Mouse (Mus musculus) adrenal gland, adult 2 months (tissue): ENCODE data around the gene Hnrnpr. TPM values are rescaled to one million over a fixed set of nuclear protein-coding genes. Genes with fewer than 3 reads are reported as not detected.

Experiments used
- DNase-seq: peaks from one replicate; pipeline ENCODE4 v3.0.0; 2021
- long read RNA-seq: library from polyadenylated mRNA; stranded (forward); transcript quantifications from one replicate; pipeline ENCODE4 v2.0.0, GENCODE M21; 2021
- polyA plus RNA-seq: library from polyadenylated mRNA; depleted of rRNA; stranded (reverse); fragments of >200 nt; gene quantifications from 2 replicates; pipeline ENCODE4 v1.2.3, GENCODE M21; 2012; rRNA removed
- total RNA-seq, 2 experiments: library from RNA; stranded (reverse); gene quantifications; 2 replicates each; pipeline ENCODE4 v1.2.3; 2021

The Hnrnpr gene
- total RNA-seq = 10 to 100 TPM; 58.8 to 82.3 TPM
- polyA plus RNA-seq = 2.7 and 2.8 TPM in 2 replicates
- long read RNA-seq, full-length matches to known transcripts = 95 of 107 reads
- long read RNA-seq, partial matches to known transcripts = 5 of 107 reads
- long read RNA-seq, other reads (novel, unspliced or antisense) = 7 of 107 reads

GRCm38 (mm10) chr4:136310229-136311041 lies at the start of gene Hnrnpr:
Hnrnpr (plus strand) TSS chr4:136310942.
- DNase-seq = peak; percentile 100

- no peak for DNase-seq
Measured at GRCm38 (mm10) chr4:136261912-136262311, 48.8 kb upstream of the Hnrnpr start.

- no peak for DNase-seq
Measured at GRCm38 (mm10) chr4:136263555-136263954, 47.2 kb upstream of the Hnrnpr start.

DNA sequence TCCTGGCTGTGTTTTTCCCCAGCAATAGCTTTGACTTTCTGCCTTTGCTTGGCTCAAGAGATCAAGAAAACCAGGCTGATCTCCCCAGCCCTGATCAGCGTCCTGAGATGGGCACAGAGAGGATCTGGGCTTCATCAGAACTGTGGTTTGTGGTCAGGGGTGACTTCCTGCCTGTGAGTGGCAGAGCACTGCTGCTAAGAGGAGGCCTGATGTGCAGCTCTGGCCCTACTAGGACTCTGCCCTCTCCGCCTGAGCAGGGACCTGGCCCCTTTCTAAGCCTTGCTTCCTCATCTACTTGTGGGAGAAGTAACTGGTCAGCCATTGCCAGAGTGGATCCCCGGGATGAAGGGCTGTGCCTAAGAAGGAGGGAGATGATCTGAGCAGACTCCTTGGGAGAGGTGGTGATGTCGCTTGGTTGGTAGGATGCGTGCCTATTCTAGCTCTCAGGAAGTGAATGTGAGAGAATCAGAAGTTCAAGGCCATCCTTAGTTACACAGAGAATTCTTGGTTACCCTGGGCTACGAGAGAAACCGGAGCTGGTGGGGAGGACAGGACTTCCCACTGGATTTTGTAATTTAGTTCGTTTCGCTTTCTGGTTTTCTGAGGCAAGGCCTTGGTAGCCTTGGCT lies 43.9 kb upstream of the Hnrnpr start:
- DNase-seq = no peak

DNA sequence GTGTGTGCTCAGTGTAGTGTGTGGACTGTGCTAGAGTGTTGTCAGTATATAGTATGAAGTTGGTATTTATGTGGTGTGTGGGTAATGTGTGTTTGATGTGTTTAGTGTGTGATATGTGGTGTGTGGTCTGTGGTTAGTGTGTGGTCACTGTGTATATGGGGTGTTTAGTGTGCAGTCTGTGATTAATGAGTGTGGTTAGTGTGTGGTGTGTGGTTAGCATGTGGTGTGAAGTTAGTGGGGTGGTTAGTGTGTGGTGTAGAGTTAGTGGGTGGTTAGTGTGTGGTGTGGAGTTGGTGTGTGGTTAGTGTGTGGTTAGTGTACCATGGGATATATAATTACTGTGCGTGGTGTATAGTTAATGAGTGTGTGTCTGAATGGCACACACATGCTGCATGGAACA lies 41.8 kb upstream of the Hnrnpr start:
- DNase-seq = no peak

GRCm38 (mm10) chr4:136270648-136271047 lies 40.1 kb upstream of the Hnrnpr start:
- no peak for DNase-seq

DNA sequence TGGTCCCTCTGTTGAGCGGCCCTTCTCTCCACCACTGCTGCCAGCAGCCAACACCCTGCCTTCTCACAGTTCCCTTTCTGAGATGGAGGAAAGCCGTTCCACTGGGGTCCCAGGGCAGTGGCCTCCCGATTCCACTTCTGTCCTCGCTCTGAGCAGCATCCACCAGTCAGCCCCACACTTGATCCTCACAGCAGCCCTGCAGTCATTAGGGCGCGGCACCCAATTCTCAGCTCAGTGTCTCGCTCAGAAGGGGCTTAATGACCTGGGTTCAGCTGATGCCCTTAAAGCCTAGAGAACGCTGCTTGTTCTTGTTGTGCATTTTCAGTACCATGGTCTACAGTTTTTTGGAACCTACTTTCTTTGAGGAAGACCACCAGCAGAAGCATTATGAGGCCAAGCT lies 29.6 kb upstream of the Hnrnpr start:
- no peak for DNase-seq

DNA sequence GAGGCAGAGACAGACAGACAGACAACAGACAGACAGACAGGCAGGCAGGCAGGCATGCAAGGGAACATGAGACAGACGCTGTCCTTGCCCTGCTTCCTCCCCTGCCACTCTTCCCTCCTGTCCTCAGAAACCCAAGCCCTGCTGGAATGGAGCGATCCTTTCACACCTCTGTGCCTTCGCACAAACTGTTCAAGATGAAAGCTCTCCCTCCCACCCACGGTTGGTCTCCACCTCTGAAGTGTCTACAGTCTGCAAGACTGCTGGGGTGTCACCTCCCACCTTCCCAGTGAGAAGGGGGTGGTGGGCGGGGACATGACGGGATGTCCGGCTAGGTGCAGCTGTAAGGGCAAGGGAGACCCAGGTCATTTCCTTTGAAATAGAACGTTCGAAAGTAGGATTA lies 29.1 kb upstream of the Hnrnpr start:
- DNase-seq = no peak

GRCm38 (mm10) chr4:136282621-136283480 lies 27.9 kb upstream of the Hnrnpr start:
- DNase-seq = no peak

DNA sequence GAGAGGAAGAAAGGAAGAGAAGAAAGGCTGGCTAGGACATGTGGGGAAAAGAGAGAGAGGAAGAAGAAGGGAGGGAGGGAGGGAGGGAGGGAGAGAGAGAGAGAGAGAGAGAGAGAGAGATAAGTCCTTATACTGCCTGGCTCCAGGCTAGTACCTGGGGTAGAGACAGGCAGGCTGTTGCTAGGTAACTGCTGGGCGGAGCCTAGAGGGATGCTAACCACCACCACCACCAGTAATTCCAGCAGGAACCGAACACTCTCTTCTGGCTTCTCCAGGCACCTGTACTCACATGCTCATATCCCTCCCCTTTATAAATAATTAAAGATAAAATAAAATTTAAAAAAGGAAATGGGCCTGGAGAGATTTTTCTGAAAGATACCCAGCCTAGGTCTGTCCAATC lies 27.0 kb upstream of the Hnrnpr start:
- no peak for DNase-seq

DNA sequence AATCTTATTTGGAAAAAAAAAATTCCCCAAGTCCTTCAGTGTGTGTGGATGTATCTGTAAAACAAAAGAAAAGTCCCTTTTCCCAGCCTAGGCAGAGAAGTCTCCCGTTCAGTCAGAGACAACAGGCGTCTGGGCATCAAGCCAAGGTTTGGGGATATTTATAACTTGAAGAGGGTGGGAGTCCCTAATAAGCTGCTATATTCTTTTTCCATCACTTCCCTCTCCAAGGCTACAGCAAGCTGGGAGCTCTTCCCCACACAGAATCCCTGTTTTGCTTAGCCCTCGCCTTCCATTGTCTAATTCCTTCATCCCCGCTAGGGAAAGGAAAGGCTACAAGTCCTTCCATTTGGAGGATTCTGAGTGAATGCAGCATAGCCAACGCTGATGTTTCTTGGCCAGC lies 26.3 kb upstream of the Hnrnpr start, which contains the start of gene Zfp46:
Gene Zfp46 (plus strand): TSS at position 229 of the 400 bp plus-strand sequence.
- peak; percentile 81 for DNase-seq

- no peak for DNase-seq
Measured at GRCm38 (mm10) chr4:136284891-136285290, 25.9 kb upstream of the Hnrnpr start.

- DNase-seq = peak; percentile 96
Measured at GRCm38 (mm10) chr4:136285348-136285810, 25.4 kb upstream of the Hnrnpr start.

- DNase-seq = peak; percentile 98
Measured at GRCm38 (mm10) chr4:136285811-136286371, 24.9 kb upstream of the Hnrnpr start.

DNA sequence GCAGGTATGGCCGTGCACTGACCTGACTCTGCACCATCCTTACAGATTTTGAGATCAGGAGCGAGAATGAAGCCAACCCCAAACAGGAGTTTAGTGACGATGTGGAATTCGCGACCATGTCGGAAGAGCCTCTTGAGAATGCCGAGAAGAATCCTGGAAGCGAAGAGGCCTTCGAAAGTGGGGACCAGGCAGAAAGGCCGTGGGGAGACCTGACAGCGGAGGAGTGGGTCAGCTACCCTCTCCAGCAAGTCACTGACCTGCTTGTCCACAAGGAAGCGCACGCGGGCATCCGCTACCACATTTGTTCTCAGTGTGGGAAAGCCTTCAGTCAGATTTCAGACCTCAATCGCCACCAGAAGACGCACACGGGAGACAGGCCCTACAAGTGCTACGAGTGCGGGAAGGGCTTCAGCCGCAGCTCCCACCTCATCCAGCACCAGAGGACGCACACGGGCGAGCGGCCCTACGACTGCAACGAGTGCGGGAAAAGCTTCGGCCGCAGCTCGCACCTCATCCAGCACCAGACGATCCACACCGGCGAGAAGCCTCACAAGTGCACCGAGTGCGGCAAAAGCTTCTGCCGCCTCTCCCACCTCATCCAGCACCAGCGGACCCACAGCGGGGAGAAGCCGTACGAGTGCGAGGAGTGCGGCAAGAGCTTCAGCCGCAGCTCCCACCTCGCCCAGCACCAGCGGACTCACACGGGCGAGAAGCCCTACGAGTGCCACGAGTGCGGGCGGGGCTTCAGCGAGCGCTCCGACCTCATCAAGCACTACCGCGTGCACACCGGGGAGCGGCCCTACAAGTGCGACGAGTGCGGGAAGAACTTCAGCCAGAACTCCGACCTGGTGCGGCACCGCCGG lies 20.6 kb upstream of the Hnrnpr start:
- DNase-seq = no peak

GRCm38 (mm10) chr4:136290781-136291595 lies 19.8 kb upstream of the Hnrnpr start:
- DNase-seq = no peak

DNA sequence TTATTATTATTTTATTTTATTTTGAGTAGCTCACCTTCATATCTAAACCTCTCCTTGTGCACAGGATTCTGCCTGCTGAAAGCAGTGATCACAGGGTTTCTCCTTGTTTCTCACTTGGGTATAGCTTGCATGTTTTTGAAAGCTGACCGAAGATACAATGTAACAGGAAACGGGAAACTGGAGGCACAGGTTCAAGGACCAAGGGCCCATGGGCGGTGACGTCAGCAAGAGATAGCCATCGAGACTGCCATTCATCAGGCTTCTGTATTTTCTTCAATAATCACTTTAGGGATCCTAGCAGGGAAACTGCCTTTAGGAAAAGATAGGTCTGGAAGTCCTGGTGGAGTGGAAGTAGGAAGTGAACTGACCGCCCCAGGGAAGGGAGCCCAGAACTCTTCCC lies 19.1 kb upstream of the Hnrnpr start:
- DNase-seq = no peak

DNA sequence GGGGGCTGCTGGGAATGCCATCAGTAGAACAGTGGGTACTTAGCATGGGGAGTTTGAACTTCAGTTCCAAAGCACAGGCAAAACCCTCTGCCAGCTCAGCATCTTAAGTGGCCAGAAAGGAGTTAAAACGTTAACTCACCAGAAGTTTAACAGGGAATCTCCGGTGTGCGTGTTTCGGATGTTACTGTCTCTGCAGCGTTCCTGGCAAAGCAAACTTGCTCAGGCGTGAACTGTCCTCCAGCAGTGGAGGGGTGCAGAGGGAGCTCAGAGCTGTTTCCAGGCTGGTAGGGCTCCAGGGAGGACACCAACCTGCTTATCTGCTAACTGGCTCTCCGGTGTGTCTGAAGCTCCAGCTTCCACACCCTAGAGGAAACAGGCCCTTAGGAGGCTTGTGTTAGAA lies 14.8 kb upstream of the Hnrnpr start:
- DNase-seq = no peak

- no peak for DNase-seq
Measured at GRCm38 (mm10) chr4:136302462-136302861, 8.3 kb upstream of the Hnrnpr start.

DNA sequence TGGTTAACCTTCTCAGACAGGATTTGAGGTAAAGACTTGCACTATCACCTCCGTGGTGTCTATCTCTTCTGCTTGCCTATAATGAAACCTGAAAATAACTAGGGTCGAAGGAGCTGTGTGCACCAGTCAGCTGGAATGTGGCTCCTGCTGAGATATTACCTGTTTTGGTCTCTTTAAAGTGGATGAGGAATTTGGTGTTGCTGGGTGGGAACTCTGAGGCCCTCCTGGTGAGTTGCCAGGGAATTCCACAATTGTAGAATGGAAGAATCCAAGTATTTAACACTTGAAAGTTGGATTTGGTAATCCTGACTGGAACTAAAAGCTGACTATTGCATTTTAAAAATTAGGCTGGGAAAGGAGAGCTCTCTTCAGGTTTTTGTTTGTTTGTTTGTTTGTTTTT lies 6.6 kb upstream of the Hnrnpr start:
- DNase-seq = no peak
